In genomic region chr9:96514278-96514677, GRCm38 (mm10) we compare ENCODE assay signal across 23 mouse cellular contexts. TPM values are rescaled to one million over a fixed set of nuclear protein-coding genes. Genes with fewer than 3 reads are reported as not detected.
DNase-seq lines count a peak whose midpoint lies in the region; ATAC-seq and TF ChIP-seq lines count a peak whose summit lies in the region.
"Had no signal": no experiment of that assay in that cellular context is flagged by ENCODE, and none has a peak within 500 bp of the region (broad histone marks: within the 10 kb centered on the region; RNA-seq: fewer than 3 reads in every experiment).

No protein-coding gene starts in this region.

- H3K4me1 ChIP-seq in liver, embryonic 14.5 days (replicated peaks; ENCODE audit: control insufficient read depth in 2 of 2, insufficient read depth in 2 of 2, low read length in 1 of 2): peaks cover 13 to 15% of the 10 kb centered on the region in 2 experiments
- H3K4me1 ChIP-seq: forebrain, embryonic 10.5 days; hindbrain, embryonic 12.5 days had no signal

- H3K9ac ChIP-seq in liver, embryonic 14.5 days (replicated peaks): no peak overlapping the region; the same call in 1 of the 2 replicates
- H3K9ac ChIP-seq: embryonic facial prominence, embryonic 15.5 days; hindbrain, embryonic 12.5 days had no signal

- H3K27ac ChIP-seq in liver, embryonic 14.5 days: no peak overlapping the region; the same call in 1 of the 2 replicates
- H3K27ac ChIP-seq: embryonic facial prominence, embryonic 15.5 days; forebrain, embryonic 10.5 days; hindbrain, embryonic 12.5 days; hindbrain, postnatal 0 days had no signal

- no peaks in the 10 kb centered on the region for H3K27me3 ChIP-seq in liver, embryonic 14.5 days (ENCODE audit: control insufficient read depth, insufficient read depth, low read length)
- H3K27me3 ChIP-seq: embryonic facial prominence, embryonic 15.5 days; hindbrain, embryonic 12.5 days had no signal

- DNase-seq in c-Kit-positive CD71-positive TER-119-negative erythroid progenitor cells, embryonic 14.5 days (ENCODE audit: low read depth): peak; percentile 33
- no peak for DNase-seq in liver, embryonic 14.5 days (ENCODE audit: low read depth in 3 of 3, low spot score in 3 of 3)
- no peak for DNase-seq in urinary bladder, postnatal 36 days (ENCODE audit: low spot score in 2 of 2)
- no peak for DNase-seq in adrenal gland, adult 2 months
- no peak for DNase-seq in adipocyte (ENCODE audit: low spot score)
- DNase-seq: adrenal gland, postnatal 14 days; cerebellum, adult 2 months; cerebellum, postnatal 10 days; embryo, embryonic 11 days; gastrocnemius, postnatal 36 days; heart, adult 11 months; heart, postnatal 10 days; heart, postnatal 4 days had no signal

- no peaks in the 10 kb centered on the region for H3K9me3 ChIP-seq in liver, embryonic 14.5 days (ENCODE audit: control insufficient read depth, low read length)
- H3K9me3 ChIP-seq: embryonic facial prominence, embryonic 15.5 days; forebrain, embryonic 10.5 days; hindbrain, embryonic 12.5 days had no signal

- 0 out of 2 replicates have a peak, but pooled peaks have one; percentile 52 for ATAC-seq in common myeloid progenitor, adult 5-6 weeks (replicated peaks; ENCODE audit: low read depth, poor library complexity, severe bottlenecking)
- ATAC-seq in liver, embryonic 14.5 days (ENCODE audit: insufficient read depth): peak; percentile 87
- ATAC-seq in megakaryocyte-erythroid progenitor cell, adult 5-6 weeks (replicated peaks; ENCODE audit: low FRiP score, low TSS enrichment, poor library complexity, severe bottlenecking): peak; percentile 64
- ATAC-seq: forebrain, embryonic 14.5 days; hindbrain, postnatal 0 days had no signal

- no peak for TF ChIP-seq CTCF in liver, embryonic 14.5 days (IDR thresholded peaks at IDR 0.05; ENCODE audit: low read depth)

- peak overlapping the region; percentile 47 for H3K4me2 ChIP-seq in liver, embryonic 14.5 days (ENCODE audit: low read depth)
- H3K4me2 ChIP-seq: embryonic facial prominence, embryonic 15.5 days; hindbrain, embryonic 12.5 days had no signal

- TF ChIP-seq EP300 in liver, embryonic 14.5 days (IDR thresholded peaks at IDR 0.05; ENCODE audit: low read depth): no peak

- no peaks in the 10 kb centered on the region for H3K36me3 ChIP-seq in liver, embryonic 14.5 days (replicated peaks; ENCODE audit: control insufficient read depth, insufficient read depth, low read depth)
- H3K36me3 ChIP-seq: embryonic facial prominence, embryonic 15.5 days; forebrain, embryonic 10.5 days; hindbrain, embryonic 12.5 days had no signal

- H3K4me3 ChIP-seq in liver, embryonic 14.5 days (ENCODE audit: insufficient read depth in 1 of 2, low read depth in 2 of 2, low read length in 2 of 2): no peak overlapping the region
- H3K4me3 ChIP-seq: embryonic facial prominence, embryonic 15.5 days; erythroblast, embryonic 14.5 days; forebrain, embryonic 10.5 days; hindbrain, embryonic 12.5 days had no signal

- WGBS in liver, embryonic 14.5 days (ENCODE audit: insufficient replicate concordance): 20% methylated on average over 5 of the region's 5 CpGs

RNA-seq across cellular contexts. Expression of gene Gm28729, which starts 10.8 kb away (rescaled TPM):
- not detected in 2 replicates for total RNA-seq in common myeloid progenitor, adult 5-6 weeks (2017)
- 0.02 TPM in 2 replicates for polyA plus RNA-seq in liver, embryonic 14.5 days (2012; rRNA removed)
- polyA plus RNA-seq in liver, embryonic 14.5 days (2014; fragmentation: Nextera tagmentation; extraction: Ambion mirVana): not detected in 2 replicates
- not detected in 2 replicates for total RNA-seq in megakaryocyte-erythroid progenitor cell, adult 5-6 weeks (2014; fragmentation: Nextera tagmentation)
- not detected in 2 replicates for total RNA-seq in megakaryocyte-erythroid progenitor cell, adult 5-6 weeks (2017)
- total RNA-seq in adrenal gland, adult 2 months (2021): under 1 TPM in 1 of 2 experiments, not detected in 1; 0.14 TPM
- polyA plus RNA-seq in adrenal gland, adult 2 months (2012; rRNA removed): not detected in 2 replicates
- total RNA-seq: adrenal gland, postnatal 14 days; heart, postnatal 10 days; heart, postnatal 4 days had no signal
- polyA plus RNA-seq: embryonic facial prominence, embryonic 11.5 days; erythroblast, embryonic 14.5 days; forebrain, embryonic 10.5 days; heart, embryonic 14.5 days had no signal

RNA-seq across cellular contexts. Expression of gene Rnf7, which starts 35.8 kb away (rescaled TPM):
- 43.0 and 54.9 TPM in 2 replicates for total RNA-seq in common myeloid progenitor, adult 5-6 weeks (2017)
- 64.2 and 110 TPM in 2 replicates for polyA plus RNA-seq in liver, embryonic 14.5 days (2012; rRNA removed)
- 78.6 and 82.3 TPM in 2 replicates for polyA plus RNA-seq in liver, embryonic 14.5 days (2014; fragmentation: Nextera tagmentation; extraction: Ambion mirVana)
- 79.3 and 98.7 TPM in 2 replicates for total RNA-seq in megakaryocyte-erythroid progenitor cell, adult 5-6 weeks (2014; fragmentation: Nextera tagmentation)
- total RNA-seq in megakaryocyte-erythroid progenitor cell, adult 5-6 weeks (2017): 30.5 and 54.9 TPM in 2 replicates
- 100 to 1,000 TPM in 1 of 2 experiments, 10 to 100 TPM in 1; 63.7 to 101 TPM for total RNA-seq in adrenal gland, adult 2 months (2021)
- polyA plus RNA-seq in adrenal gland, adult 2 months (2012; rRNA removed): 76.4 and 110 TPM in 2 replicates
